Mouse (Mus musculus) CH12.LX (cell line): ENCODE measurements around the gene Rassf5.

Source experiments
- CHD1 ChIP-seq: IDR thresholded peaks from 2 replicates; pipeline ENCODE4 v1.6.1; 2012; ENCODE audit warnings: low read depth, low read length, improper control_type of control experiment, inconsistent platforms
- CTCF ChIP-seq, 2 experiments: IDR thresholded peaks in 1 of 2; conservative IDR thresholded peaks in 1 of 2; 2 replicates each; pipeline ENCODE4 v1.5.1; 2011 to 2012; ENCODE audit warnings: low read depth in 2 of 2, low read length in 2 of 2, improper control_type of control experiment in 1 of 2, inconsistent platforms in 1 of 2, mild to moderate bottlenecking in 1 of 2, moderate library complexity in 1 of 2
- EP300 ChIP-seq: IDR thresholded peaks from 2 replicates; pipeline ENCODE4 v1.6.1; 2011; ENCODE audit warnings: low read length, improper control_type of control experiment
- HCFC1 ChIP-seq: IDR thresholded peaks from 2 replicates; pipeline ENCODE4 v1.6.1; 2012; ENCODE audit warnings: low read depth, mild to moderate bottlenecking, inconsistent platforms, low read length, improper control_type of control experiment
- IRF4 ChIP-seq: IDR thresholded peaks from 2 replicates; pipeline ENCODE4 v1.6.1; 2014; ENCODE audit warnings: low read depth, mild to moderate bottlenecking, inconsistent platforms, low read length, improper control_type of control experiment
- MAFK ChIP-seq: IDR thresholded peaks from 2 replicates; pipeline ENCODE4 v1.6.1; 2011; ENCODE audit warnings: low read length, improper control_type of control experiment; ENCODE audit not compliant: insufficient replicate concordance
- MAX ChIP-seq: IDR thresholded peaks from 2 replicates; pipeline ENCODE4 v1.6.1; 2011; ENCODE audit warnings: low read length, improper control_type of control experiment
- MAZ ChIP-seq: IDR thresholded peaks from 2 replicates; pipeline ENCODE4 v1.6.1; 2012; ENCODE audit warnings: low read depth, mild to moderate bottlenecking, inconsistent platforms, low read length, improper control_type of control experiment, moderate library complexity
- MXI1 ChIP-seq: IDR thresholded peaks from 2 replicates; pipeline ENCODE4 v1.6.1; 2011; ENCODE audit warnings: mild to moderate bottlenecking, low read depth, low read length, improper control_type of control experiment
- POLR2A ChIP-seq: IDR thresholded peaks from 2 replicates; pipeline ENCODE4 v1.6.1; 2011; ENCODE audit warnings: low read depth, mild to moderate bottlenecking, improper control_type of control experiment, low read length
- POLR2AphosphoS2 ChIP-seq: IDR thresholded peaks from 2 replicates; pipeline ENCODE4 v1.6.1; 2011; ENCODE audit warnings: low read depth, low read length, improper control_type of control experiment
- USF1 ChIP-seq: IDR thresholded peaks from 2 replicates; pipeline ENCODE4 v1.6.1; 2014; ENCODE audit warnings: low read depth, mild to moderate bottlenecking, inconsistent platforms, low read length, improper control_type of control experiment

DNA sequence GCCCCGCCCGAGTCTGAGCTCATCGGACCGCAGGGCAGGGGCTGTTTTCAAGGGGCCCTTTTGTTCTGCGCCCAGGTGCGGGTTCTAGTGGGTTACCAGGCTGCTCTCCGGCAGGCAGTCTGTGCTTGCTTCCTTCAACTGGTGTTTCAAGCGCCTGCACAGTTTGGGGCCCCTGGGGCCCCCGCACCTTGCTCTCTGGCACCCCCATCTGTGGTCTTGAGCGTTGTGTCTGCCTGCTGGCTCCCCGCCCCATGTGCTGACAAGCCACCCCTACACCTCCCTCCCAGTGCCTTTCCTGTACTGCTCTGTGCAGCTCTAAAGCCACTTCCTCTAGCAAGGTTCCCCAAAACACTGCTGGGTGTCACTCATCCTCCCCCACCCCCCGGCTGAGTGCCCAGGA, 45.1 kb downstream of the Rassf5 start:
- TF ChIP-seq MXI1 = no peak
- TF ChIP-seq HCFC1 = no peak; the same call in 1 of the 2 replicates
- TF ChIP-seq MAZ = 0 out of 2 replicates have a peak, but pooled peaks have one; percentile 42
- TF ChIP-seq MAX = 0 out of 2 replicates have a peak, but pooled peaks have one; percentile 50
- TF ChIP-seq CTCF (conservative IDR thresholded peaks at IDR 0.05 in 1 of 2, IDR thresholded peaks at IDR 0.05 in 1 of 2; ENCODE audit: low read depth in 2 of 2, low read length in 2 of 2) = peak in 1 of 2 experiments; percentile 64; a peak in 2 of 4 replicates
- TF ChIP-seq POLR2A = peak; percentile 62
- TF ChIP-seq POLR2AphosphoS2 = no peak
- 0 out of 2 replicates have a peak, but pooled peaks have one; percentile 15 for TF ChIP-seq IRF4
- TF ChIP-seq MAFK = no peak
- peak; percentile 7; the same call in 1 of the 2 replicates for TF ChIP-seq EP300
- no peak for TF ChIP-seq CHD1
- no peak for TF ChIP-seq USF1
